Mouse (Mus musculus): ENCODE measurements around the gene 2210407C18Rik. TPM values are rescaled to one million over a fixed set of nuclear protein-coding genes. Genes with fewer than 3 reads are reported as not detected.
A peak's percentile ranks its signal among the peaks of the same experiment; 100 is the strongest.

The 2210407C18Rik gene
- polyA plus RNA-seq, 1 experiment from 2014 or later: 1,066 TPM

DNA sequence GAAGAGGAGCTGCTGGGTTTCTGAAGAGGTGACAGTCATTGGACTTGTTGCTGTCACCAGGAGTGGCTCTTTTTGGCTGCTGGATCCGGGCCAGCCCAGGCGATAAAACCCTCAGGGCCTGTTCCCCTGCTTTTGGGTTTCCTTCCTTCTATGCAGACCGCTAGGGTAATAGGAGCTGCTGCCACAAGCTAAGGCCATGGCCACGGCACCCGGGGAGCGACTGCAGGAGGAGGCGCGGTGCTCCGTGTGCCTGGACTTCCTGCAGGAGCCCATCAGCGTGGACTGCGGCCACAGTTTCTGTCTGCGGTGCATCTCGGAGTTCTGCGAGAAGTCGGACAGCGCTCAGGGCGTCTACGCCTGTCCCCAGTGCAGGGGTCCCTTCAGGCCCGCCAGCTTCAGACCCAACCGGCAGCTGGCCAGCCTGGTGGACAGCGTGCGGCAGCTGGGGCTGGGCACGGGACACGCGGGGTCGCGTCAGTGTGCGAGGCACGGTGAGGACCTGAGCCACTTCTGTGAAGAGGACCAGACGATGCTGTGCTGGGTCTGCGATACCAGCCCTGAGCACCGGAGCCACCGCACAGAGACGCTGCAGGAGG is 24.5 kb upstream of the 2210407C18Rik start, which contains the start of gene Trim58:
Gene Trim58 (plus strand): TSS at position 194 of the 596 bp plus-strand sequence.
- peak; percentile 11; the same call in 1 of the 2 replicates for ATAC-seq (ENCODE audit: low FRiP score, low TSS enrichment)
- peak; percentile 35 for DNase-seq (ENCODE audit: low spot score)
- Histone ChIP-seq H3K36me3 (ENCODE audit: control insufficient read depth, insufficient read depth, low read length) (no peaks in the 10 kb centered on the region), H3K27me3 (ENCODE audit: control insufficient read depth, insufficient read depth, low read length) (no peaks in the 10 kb centered on the region; the same call in 1 of the 2 replicates), H3K4me2 (replicated peaks; ENCODE audit: low read depth) (peak within 1 kb of the TSS; percentile 59), H3K9ac (ENCODE audit: low read length) (peak within 1 kb of the TSS; percentile 47; the same call in 1 of the 2 replicates), H3K4me3 (ENCODE audit: low read depth, low read length) (peak within 1 kb of the TSS; percentile 27), H3K9me3 (ENCODE audit: control insufficient read depth, low read length) (no peaks in the 10 kb centered on the region), H3K4me1 (replicated peaks; ENCODE audit: control insufficient read depth, insufficient read depth) (0 out of 2 replicates have a peak, but pooled peaks cover 2% of the 10 kb centered on the region), H3K27ac (replicated peaks) (no peak within 1 kb of the TSS)
- TF ChIP-seq CTCF (IDR thresholded peaks at IDR 0.05; ENCODE audit: low read depth): no peak
- no peak for TF ChIP-seq EP300 (optimal IDR thresholded peaks at IDR 0.05)
- 2% methylated on average over 34 of the region's 34 CpGs for WGBS

DNA sequence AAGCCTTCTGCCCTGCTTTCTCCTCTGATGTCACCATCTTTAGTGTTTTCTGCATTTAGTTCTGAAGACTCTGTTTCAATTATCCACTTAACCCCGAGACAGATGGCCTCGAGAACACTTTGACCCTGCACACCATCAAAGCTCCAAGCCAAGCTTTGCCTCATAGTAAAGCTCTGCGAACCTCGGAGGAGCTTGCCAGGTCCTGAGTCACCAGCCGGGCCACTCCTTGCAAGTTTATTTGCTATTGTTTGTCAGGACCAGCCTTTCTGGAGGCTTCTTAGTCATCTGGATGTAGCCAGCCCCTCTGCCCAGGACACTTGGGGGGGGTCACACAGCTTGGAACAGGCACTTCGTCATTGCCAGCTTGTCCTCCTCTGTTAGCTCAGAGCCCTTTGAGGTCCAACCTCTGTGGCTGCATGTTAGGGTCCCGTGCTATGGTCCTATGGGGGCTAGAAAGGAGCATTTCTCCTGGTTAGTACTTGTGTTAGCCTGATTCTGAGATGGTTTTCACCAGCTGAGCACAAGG is 22.4 kb upstream of the 2210407C18Rik start:
- Histone ChIP-seq H3K36me3 (ENCODE audit: control insufficient read depth, insufficient read depth, low read length) (no peaks in the 10 kb centered on the region), H3K27me3 (ENCODE audit: control insufficient read depth, insufficient read depth, low read length) (no peaks in the 10 kb centered on the region; the same call in 1 of the 2 replicates), H3K9ac (ENCODE audit: low read length) (no peak overlapping the region), H3K9me3 (ENCODE audit: control insufficient read depth, low read length) (no peaks in the 10 kb centered on the region), H3K4me1 (replicated peaks; ENCODE audit: control insufficient read depth, insufficient read depth) (0 out of 2 replicates have a peak, but pooled peaks cover 2% of the 10 kb centered on the region), H3K4me2 (replicated peaks; ENCODE audit: low read depth) (no peak overlapping the region), H3K4me3 (ENCODE audit: low read depth, low read length) (no peak overlapping the region), H3K27ac (replicated peaks) (0 out of 2 replicates have a peak overlapping the region, but pooled peaks have one; percentile 18)
- 31% methylated on average over 7 of the region's 7 CpGs for WGBS
- ATAC-seq (ENCODE audit: low FRiP score, low TSS enrichment) (peak; percentile 43), DNase-seq (ENCODE audit: low spot score) (peak; percentile 74)
- no peak for TF ChIP-seq CTCF (IDR thresholded peaks at IDR 0.05; ENCODE audit: low read depth)
- no peak for TF ChIP-seq EP300 (optimal IDR thresholded peaks at IDR 0.05)

DNA sequence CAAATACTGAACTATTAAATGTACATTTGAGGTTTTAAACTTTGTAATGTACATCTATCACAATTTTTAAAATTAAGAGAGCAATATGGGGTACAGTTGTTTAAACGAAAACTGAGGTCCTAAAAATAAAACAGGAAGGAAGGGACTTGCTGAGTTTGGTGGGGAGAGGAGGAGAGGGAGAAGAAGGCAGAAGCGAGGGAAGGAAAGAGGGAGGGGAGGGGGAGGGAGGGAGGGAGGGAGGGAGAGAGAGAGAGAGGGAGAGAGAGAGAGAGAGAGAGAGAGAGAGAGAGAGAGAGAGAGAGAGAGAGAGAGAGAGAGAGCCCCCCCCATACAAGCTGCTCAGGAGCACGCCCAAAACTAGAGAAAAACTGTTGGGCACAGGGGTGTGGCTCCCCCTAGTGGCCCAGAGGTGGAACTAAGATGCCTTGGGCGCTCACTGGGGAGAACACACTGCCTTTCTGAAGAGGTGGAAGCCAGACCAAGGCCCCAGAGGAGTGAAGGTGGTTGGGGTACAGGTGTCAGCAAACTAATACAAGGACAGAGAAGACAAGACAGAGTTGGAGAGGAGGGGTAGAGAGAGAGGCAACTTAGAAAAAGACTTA is 20.6 kb upstream of the 2210407C18Rik start:
- no peak overlapping the region for H3K4me2 ChIP-seq (replicated peaks; ENCODE audit: low read depth)
- peak; percentile 19; the same call in 1 of the 2 replicates for ATAC-seq (ENCODE audit: low FRiP score, low TSS enrichment)
- TF ChIP-seq CTCF (IDR thresholded peaks at IDR 0.05; ENCODE audit: low read depth) (peak; percentile 88), EP300 (optimal IDR thresholded peaks at IDR 0.05) (no peak)
- no peaks in the 10 kb centered on the region for H3K9me3 ChIP-seq (ENCODE audit: control insufficient read depth, low read length)
- 7% methylated on average over 3 of the region's 4 CpGs for WGBS
- H3K36me3 ChIP-seq (ENCODE audit: control insufficient read depth, insufficient read depth, low read length): no peaks in the 10 kb centered on the region
- no peak overlapping the region for H3K27ac ChIP-seq (replicated peaks)
- H3K27me3 ChIP-seq (ENCODE audit: control insufficient read depth, insufficient read depth, low read length): no peaks in the 10 kb centered on the region; the same call in 1 of the 2 replicates
- H3K4me3 ChIP-seq (ENCODE audit: low read depth, low read length): no peak overlapping the region
- DNase-seq (ENCODE audit: low spot score): peak; percentile 74
- 0 out of 2 replicates have a peak, but pooled peaks cover 2% of the 10 kb centered on the region for H3K4me1 ChIP-seq (replicated peaks; ENCODE audit: control insufficient read depth, insufficient read depth)
- H3K9ac ChIP-seq (ENCODE audit: low read length): no peak overlapping the region

DNA sequence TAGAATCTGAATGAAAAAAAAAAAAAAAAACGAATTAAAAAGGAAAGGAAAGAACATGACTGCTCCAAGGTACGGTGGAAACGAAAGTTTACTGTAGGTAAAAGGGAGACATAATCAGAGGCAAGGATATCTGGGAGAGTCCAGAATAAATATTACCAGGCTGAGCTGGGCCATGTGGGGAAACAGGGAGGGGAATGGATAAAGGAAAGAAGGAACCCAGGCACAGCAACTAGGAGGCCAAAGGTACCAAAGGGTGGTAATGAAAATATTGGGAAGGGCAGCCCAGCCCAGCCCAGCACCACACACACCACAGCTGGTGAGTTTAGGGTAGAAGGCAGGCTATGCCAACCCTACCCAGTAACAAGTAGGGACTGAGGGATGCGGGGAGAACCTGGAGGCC is 19.0 kb upstream of the 2210407C18Rik start:
- no peak overlapping the region for H3K4me3 ChIP-seq (ENCODE audit: low read depth, low read length)
- no peak overlapping the region for H3K9ac ChIP-seq (ENCODE audit: low read length)
- no peak overlapping the region for H3K4me2 ChIP-seq (replicated peaks; ENCODE audit: low read depth)
- H3K36me3 ChIP-seq (ENCODE audit: control insufficient read depth, insufficient read depth, low read length): no peaks in the 10 kb centered on the region
- DNase-seq (ENCODE audit: low spot score): peak; percentile 64
- no peaks in the 10 kb centered on the region for H3K4me1 ChIP-seq (replicated peaks; ENCODE audit: control insufficient read depth, insufficient read depth)
- H3K9me3 ChIP-seq (ENCODE audit: control insufficient read depth, low read length): no peaks in the 10 kb centered on the region
- 44% methylated on average over 4 of the region's 4 CpGs for WGBS
- TF ChIP-seq CTCF (IDR thresholded peaks at IDR 0.05; ENCODE audit: low read depth): no peak
- no peak for TF ChIP-seq EP300 (optimal IDR thresholded peaks at IDR 0.05)
- no peaks in the 10 kb centered on the region for H3K27me3 ChIP-seq (ENCODE audit: control insufficient read depth, insufficient read depth, low read length)
- H3K27ac ChIP-seq (replicated peaks): peak overlapping the region; percentile 75
- peak; percentile 84 for ATAC-seq (ENCODE audit: low FRiP score, low TSS enrichment)

DNA sequence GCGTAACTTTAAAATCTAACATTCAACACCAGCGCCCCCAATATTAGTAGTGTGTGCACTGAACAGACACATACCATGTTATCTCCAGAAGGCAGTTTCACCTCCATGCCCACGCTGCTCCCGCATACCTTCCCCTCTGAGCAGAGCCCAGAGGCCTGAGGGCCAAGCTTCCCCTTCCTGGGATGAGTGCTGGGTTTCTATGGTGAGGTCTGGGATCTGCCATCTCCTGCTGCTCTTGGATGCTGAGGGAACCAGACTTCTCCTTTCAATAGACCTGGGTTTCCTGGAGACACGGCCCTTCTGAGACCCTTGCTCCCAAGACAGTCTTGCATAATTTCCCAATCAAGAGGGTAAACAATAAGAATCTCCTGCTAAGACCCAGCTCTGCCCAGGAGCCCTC is 14.5 kb upstream of the 2210407C18Rik start, which contains the start of gene Olfr323:
Gene Olfr323 (minus strand): TSS at position 101 of the 400 bp plus-strand sequence.
- H3K27ac ChIP-seq (replicated peaks): peak within 1 kb of the TSS; percentile 49; the same call in 1 of the 2 replicates
- H3K9me3 ChIP-seq (ENCODE audit: control insufficient read depth, low read length): no peaks in the 10 kb centered on the region
- no peak within 1 kb of the TSS for H3K4me3 ChIP-seq (ENCODE audit: low read depth, low read length)
- no peak within 1 kb of the TSS for H3K4me2 ChIP-seq (replicated peaks; ENCODE audit: low read depth)
- WGBS: 61% methylated on average over 5 of the region's 5 CpGs
- no peaks in the 10 kb centered on the region for H3K36me3 ChIP-seq (ENCODE audit: control insufficient read depth, insufficient read depth, low read length)
- no peak within 1 kb of the TSS for H3K9ac ChIP-seq (ENCODE audit: low read length)
- ATAC-seq (ENCODE audit: low FRiP score, low TSS enrichment) (no peak), DNase-seq (ENCODE audit: low spot score) (no peak)
- TF ChIP-seq EP300 (optimal IDR thresholded peaks at IDR 0.05): no peak
- TF ChIP-seq CTCF (IDR thresholded peaks at IDR 0.05; ENCODE audit: low read depth): no peak
- no peaks in the 10 kb centered on the region for H3K4me1 ChIP-seq (replicated peaks; ENCODE audit: control insufficient read depth, insufficient read depth)
- no peaks in the 10 kb centered on the region for H3K27me3 ChIP-seq (ENCODE audit: control insufficient read depth, insufficient read depth, low read length)

All from stomach, postnatal 0 days (tissue).